Mouse (Mus musculus) spleen, adult 2 months (tissue): ENCODE data around the gene Apaf1.

Experiments
- CTCF ChIP-seq: fragments of 200-500 bp; IDR thresholded peaks from 2 replicates; pipeline ENCODE4 v1.5.1; 2011; ENCODE audit warnings: mild to moderate bottlenecking, inconsistent platforms; ENCODE audit not compliant: insufficient read depth, insufficient read length, insufficient replicate concordance; ENCODE audit errors: extremely low read depth
- POLR2A ChIP-seq: fragments of 200-500 bp; IDR thresholded peaks from 2 replicates; pipeline ENCODE4 v1.6.1; 2011; ENCODE audit warnings: low read depth, low read length, inconsistent platforms

DNA sequence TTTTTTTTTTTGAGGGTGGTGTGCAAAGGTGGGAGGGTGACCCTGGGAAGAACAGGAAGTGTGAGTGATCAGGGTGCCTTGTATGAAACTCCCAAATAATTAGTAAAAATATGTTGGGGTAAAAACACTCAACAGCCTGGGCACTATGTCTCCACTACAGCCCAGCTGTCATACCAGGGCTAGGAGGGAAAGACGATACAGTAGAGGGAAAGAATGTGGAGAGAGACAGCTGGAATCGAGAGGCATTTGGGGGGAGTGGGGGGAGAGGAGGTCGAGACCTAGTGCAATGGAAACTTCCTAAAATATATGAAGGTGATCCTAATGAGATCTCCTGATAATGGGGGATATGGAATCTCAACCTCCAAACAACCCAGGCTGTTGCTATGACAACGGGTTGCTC is 27.3 kb upstream of the Apaf1 start:
- TF ChIP-seq CTCF, result no peak
- no peak for TF ChIP-seq POLR2A
